Mouse (Mus musculus) liver, embryonic 16.5 days (tissue): Measurements from ENCODE around the gene Slc17a7. TPM values are rescaled to one million over a fixed set of nuclear protein-coding genes. Genes with fewer than 3 reads are reported as not detected.

Experiments used
- ATAC-seq: fragments of 200-750 bp; cut with Nextera tagmentation; 2 replicates; pipeline ENCODE4 v1.8.0; 2017; ENCODE audit warnings: low read depth, mild to moderate bottlenecking, moderate number of reproducible peaks, moderate library complexity
- H3K27ac ChIP-seq: fragments of 300-500 bp; sonication (generic); 2 replicates; pipeline ENCODE4 v1.5.1; 2014; ENCODE audit warnings: mild to moderate bottlenecking, low read length
- H3K27me3 ChIP-seq: fragments of 300-500 bp; sonication (generic); 2 replicates; pipeline ENCODE4 v1.6.1; 2014; ENCODE audit warnings: low read depth, low read length, mixed read lengths; ENCODE audit not compliant: control insufficient read depth, insufficient read depth
- H3K36me3 ChIP-seq: fragments of 300-500 bp; sonication (generic); 2 replicates; pipeline ENCODE4 v1.6.1; 2014; ENCODE audit warnings: mild to moderate bottlenecking; ENCODE audit not compliant: control insufficient read depth, insufficient read depth
- H3K4me1 ChIP-seq: fragments of 300-500 bp; sonication (generic); 2 replicates; pipeline ENCODE4 v1.6.1; 2014; ENCODE audit warnings: low read depth, low read length, mixed read lengths; ENCODE audit not compliant: control insufficient read depth
- H3K4me2 ChIP-seq: fragments of 300-500 bp; sonication (generic); 2 replicates; pipeline ENCODE4 v1.6.1; 2014; ENCODE audit warnings: low read depth, low read length, mixed read lengths
- H3K4me3 ChIP-seq: fragments of 300-500 bp; sonication (generic); 2 replicates; pipeline ENCODE4 v1.5.1; 2014; ENCODE audit warnings: low read depth, mild to moderate bottlenecking, low read length
- H3K9ac ChIP-seq: fragments of 300-500 bp; sonication (generic); 2 replicates; pipeline ENCODE4 v1.6.1; 2014; ENCODE audit warnings: low read depth, low read length
- H3K9me3 ChIP-seq: fragments of 300-500 bp; sonication (generic); replicated peaks from 2 replicates; pipeline ENCODE4 v1.6.1; 2016; ENCODE audit warnings: low read length; ENCODE audit not compliant: control insufficient read depth
- WGBS: fragments of 180-500 bp; shearing (Covaris S2); extraction: QIAGEN DNeasy Blood & Tissue Kit; methylation state at CpG from one replicate; pipeline ENCODE4 v1.1.7; 2014; ENCODE audit not compliant: insufficient replicate concordance; 5-methylcytosine and 5-hydroxymethylcytosine counted together
- polyA plus RNA-seq: library from polyadenylated mRNA; unstranded; fragments of >200 nt; fragmentation: Nextera tagmentation; extraction: Ambion mirVana; gene quantifications from 2 replicates; pipeline ENCODE4 v1.2.1, GENCODE M21; 2015

Gene Slc17a7
- polyA plus RNA-seq, 1 experiment from 2014 or later = not detected

DNA sequence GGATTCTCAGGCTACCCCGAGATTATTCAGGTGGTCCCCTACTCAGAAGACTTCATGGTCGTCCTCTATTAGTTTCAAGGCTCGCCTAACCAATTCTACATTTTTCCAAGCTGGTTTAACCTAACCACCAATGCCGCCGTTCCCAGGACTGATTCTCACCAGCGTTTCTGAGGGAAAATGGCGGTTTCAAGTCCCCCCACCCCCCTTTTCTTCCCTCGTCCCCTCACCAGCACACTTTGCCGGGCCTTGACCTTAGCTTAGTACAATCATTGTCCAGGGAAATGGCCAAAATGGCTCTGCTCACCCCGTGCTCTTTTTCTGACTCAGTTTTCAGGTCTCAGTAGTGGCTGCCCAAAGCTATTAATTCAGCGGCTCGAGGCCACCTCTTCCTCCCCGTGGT, 11.6 kb downstream of the Slc17a7 start:
- Histone ChIP-seq H3K27me3 (peaks cover 70% of the 10 kb centered on the region), H3K9ac (no peak overlapping the region), H3K36me3 (no peaks in the 10 kb centered on the region), H3K27ac (no peak overlapping the region), H3K4me1 (no peaks in the 10 kb centered on the region), H3K4me3 (no peak overlapping the region), H3K9me3 (no peaks in the 10 kb centered on the region; the same call in 1 of the 2 replicates), H3K4me2 (no peak overlapping the region)
- 1% methylated on average over 13 of the region's 13 CpGs for WGBS
- ATAC-seq = no peak

DNA sequence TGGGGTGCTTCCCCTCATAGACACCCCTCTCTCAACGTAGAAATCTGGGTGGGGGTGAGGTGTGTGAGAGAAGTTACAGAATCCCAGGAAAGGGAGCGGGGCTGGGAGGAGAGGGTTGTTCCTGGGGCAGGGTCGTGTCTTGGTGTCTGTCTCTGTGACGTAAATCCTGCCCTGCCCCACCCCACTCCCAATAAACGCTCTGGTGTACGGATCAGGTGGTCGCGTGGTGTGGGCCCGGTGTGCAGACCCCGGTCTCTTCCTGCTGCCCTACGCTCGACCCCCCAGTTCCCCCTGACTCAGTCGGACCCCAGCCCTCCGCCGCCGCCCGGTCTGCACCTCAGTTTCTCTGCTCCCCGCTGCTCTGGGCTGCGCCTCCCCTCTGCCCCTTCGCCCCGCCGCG, 12.2 kb downstream of the Slc17a7 start:
- Histone ChIP-seq H3K27me3 (peaks cover 72% of the 10 kb centered on the region), H3K4me2 (no peak overlapping the region)
- 3% methylated on average over 23 of the region's 23 CpGs for WGBS

DNA sequence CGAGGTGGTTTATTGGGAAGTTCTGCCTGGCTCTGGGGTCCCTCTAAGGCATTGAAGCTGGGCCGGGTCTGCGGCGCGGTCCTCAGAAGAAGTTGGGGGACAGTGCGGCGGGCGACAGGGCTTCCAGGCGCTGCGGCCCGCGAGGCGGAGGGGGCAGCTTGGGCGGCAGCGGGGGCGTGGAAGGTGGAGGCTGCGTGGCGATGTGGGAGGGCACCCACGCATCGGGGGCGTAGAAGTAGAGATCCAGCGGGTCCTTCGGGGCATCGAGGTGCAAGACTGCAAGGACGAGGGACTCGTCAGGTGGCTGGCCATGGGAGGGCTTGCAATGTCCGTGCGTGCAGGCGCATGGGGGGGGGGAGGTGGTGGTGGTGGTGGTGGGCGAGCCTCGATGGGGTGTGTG, 12.6 kb downstream of the Slc17a7 start:
- H3K4me3 ChIP-seq = no peak overlapping the region
- H3K27me3 ChIP-seq = peaks cover 76% of the 10 kb centered on the region
- H3K36me3 ChIP-seq = no peaks in the 10 kb centered on the region
- peaks cover under 1% of the 10 kb centered on the region; the same call in 1 of the 2 replicates for H3K4me1 ChIP-seq
- no peak overlapping the region for H3K9ac ChIP-seq
- no peak for ATAC-seq
- no peak overlapping the region for H3K27ac ChIP-seq
- H3K4me2 ChIP-seq = no peak overlapping the region
- no peaks in the 10 kb centered on the region; the same call in 1 of the 2 replicates for H3K9me3 ChIP-seq
- WGBS = 2% methylated on average over 31 of the region's 31 CpGs

More for the DNA sequence above, 12.2 kb downstream of the Slc17a7 start:
- Histone ChIP-seq H3K9ac (no peak overlapping the region), H3K4me1 (no peaks in the 10 kb centered on the region), H3K4me3 (no peak overlapping the region), H3K9me3 (no peaks in the 10 kb centered on the region; the same call in 1 of the 2 replicates), H3K36me3 (no peaks in the 10 kb centered on the region), H3K27ac (no peak overlapping the region)
- no peak for ATAC-seq

DNA sequence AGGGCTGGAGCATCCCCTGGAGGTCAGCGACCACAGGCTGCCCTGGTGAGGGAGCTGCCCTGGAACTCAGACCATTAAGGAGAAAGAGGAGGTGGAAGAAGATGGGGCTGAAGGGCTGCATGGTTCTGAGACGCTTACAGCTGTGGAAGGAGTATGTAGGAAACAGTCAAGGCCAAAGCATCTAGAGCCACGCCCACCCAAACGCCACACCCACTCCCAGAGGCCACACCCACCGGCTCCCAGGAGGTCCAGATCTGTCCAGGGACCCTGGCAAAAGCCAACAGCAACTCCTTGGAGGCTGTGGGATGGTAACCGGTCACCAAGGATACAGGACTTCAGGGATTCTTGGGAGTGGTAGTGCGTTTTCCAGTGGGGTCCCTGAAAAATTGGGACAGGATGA, 14.8 kb downstream of the Slc17a7 start:
- H3K27ac ChIP-seq = no peak overlapping the region
- 18% methylated on average over 7 of the region's 7 CpGs for WGBS

DNA sequence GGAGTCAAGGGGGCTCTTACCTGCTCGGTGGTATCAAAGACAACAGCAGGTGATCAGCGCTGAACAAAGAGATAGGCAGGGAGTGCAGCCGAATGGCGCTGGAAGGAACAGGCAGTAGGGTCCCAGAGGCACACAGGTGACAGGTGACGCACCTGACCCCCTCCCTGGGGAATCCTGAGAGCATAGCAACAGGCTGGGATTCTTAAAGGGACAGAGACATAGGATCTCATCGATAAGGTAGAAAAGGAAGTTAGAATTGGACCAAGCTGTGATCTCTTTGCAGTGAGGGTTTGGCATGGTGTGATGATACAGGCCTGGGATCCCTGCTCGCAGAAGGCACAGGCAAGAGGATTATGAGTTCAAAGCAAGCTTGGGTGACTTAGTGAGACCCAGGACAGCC, 15.7 kb downstream of the Slc17a7 start, which contains the start of gene Gfy:
Gene Gfy, minus strand, starts transcription at position 101 of the 400 bp plus-strand sequence.
- H3K4me1 ChIP-seq = peaks cover 10% of the 10 kb centered on the region
- WGBS = 25% methylated on average over 7 of the region's 7 CpGs
- H3K27me3 ChIP-seq = peaks cover 99% of the 10 kb centered on the region
- H3K9me3 ChIP-seq = no peaks in the 10 kb centered on the region
- no peak within 1 kb of the TSS for H3K4me2 ChIP-seq
- H3K36me3 ChIP-seq = no peaks in the 10 kb centered on the region
- H3K4me3 ChIP-seq = no peak within 1 kb of the TSS
- no peak within 1 kb of the TSS for H3K9ac ChIP-seq
- no peak for ATAC-seq
- H3K27ac ChIP-seq = no peak within 1 kb of the TSS

More for the DNA sequence above, 14.8 kb downstream of the Slc17a7 start:
- Histone ChIP-seq H3K4me3 (no peak overlapping the region), H3K9ac (no peak overlapping the region), H3K27me3 (peaks cover 97% of the 10 kb centered on the region), H3K9me3 (no peaks in the 10 kb centered on the region), H3K36me3 (no peaks in the 10 kb centered on the region), H3K4me2 (no peak overlapping the region), H3K4me1 (peaks cover 10% of the 10 kb centered on the region)
- ATAC-seq = no peak

DNA sequence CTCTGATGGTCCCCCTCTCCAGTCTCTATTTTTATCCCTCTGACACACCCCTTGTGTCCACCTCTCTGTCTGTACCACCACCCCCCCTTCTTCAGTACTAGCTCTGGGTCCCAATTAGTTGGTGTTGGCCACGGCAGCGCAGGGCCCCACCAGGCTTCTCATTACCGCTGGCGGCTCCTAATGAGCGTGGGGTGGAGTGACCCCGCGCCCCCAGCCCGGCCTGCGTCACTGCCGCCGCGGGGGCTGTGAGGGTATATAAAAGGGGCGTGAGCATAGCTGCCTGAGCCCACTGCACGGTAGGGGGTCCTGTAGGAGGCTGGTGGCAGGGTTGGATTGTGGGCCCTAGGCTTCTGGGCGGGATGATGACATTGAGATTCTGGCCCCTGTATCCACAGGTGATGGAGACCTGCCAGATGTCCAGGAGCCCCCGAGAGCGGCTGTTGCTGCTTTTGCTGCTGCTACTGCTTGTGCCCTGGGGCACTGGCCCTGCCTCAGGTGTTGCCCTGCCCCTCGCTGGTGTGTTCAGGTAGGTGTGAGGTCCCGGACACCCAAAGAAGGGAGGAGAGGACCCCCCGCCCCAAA, 17.2 kb downstream of the Slc17a7 start, which contains the start of gene Pth2:
Gene Pth2, plus strand, starts transcription at position 100 of the 582 bp plus-strand sequence.
- Histone ChIP-seq H3K4me2 (peak within 1 kb of the TSS; percentile 71), H3K27me3 (peaks cover 96% of the 10 kb centered on the region), H3K9me3 (no peaks in the 10 kb centered on the region), H3K36me3 (no peaks in the 10 kb centered on the region), H3K27ac (no peak within 1 kb of the TSS), H3K4me1 (peaks cover 10% of the 10 kb centered on the region), H3K4me3 (peak within 1 kb of the TSS; percentile 47; the same call in 1 of the 2 replicates), H3K9ac (no peak within 1 kb of the TSS)
- no peak for ATAC-seq
- 22% methylated on average over 20 of the region's 20 CpGs for WGBS

DNA sequence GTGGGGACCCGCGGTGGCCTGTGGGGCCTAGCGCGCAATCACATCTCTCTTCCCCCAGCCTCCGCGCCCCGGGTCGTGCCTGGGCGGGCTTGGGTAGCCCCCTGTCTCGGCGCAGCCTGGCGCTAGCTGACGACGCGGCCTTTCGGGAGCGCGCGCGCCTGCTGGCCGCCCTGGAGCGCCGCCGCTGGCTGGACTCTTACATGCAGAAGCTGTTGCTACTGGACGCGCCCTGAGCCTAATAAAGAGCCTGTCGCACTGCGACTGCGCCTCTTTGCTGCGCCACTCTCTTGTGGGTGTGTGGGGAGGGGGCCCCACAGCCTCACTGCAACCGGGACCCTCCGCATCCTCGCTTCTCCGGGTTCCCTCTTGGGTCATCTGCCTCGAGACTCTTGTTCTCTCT, 17.8 kb downstream of the Slc17a7 start:
- Histone ChIP-seq H3K36me3 (no peaks in the 10 kb centered on the region), H3K4me2 (peak overlapping the region; percentile 71), H3K27me3 (peaks cover 96% of the 10 kb centered on the region), H3K9me3 (no peaks in the 10 kb centered on the region), H3K9ac (no peak overlapping the region), H3K27ac (no peak overlapping the region), H3K4me3 (peak overlapping the region; percentile 47; the same call in 1 of the 2 replicates), H3K4me1 (peaks cover 10% of the 10 kb centered on the region)
- WGBS = 4% methylated on average over 35 of the region's 35 CpGs
- ATAC-seq = no peak

DNA sequence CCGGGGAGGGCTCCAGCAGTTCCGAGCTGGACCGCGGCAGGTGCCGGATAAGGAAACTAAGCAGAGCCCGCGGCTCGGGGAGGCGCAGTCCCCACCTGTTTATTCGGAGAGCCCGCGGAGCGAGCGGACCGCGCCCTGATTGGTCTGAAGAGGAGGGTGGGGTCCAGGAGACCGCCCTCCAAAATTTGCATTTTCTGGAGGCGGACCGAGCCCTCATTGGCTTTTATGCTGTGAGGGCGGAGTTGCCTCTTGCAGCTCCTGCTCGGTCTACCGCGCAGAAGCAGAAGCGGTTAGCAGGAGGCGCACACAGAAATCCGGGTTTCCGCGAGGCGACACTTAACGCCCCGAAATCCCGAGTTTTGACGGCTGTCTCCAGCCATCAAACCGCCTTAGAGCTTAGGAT, 18.5 kb downstream of the Slc17a7 start:
- Histone ChIP-seq H3K4me3 (peak overlapping the region; percentile 47), H3K4me2 (peak overlapping the region; percentile 71), H3K27ac (no peak overlapping the region), H3K9me3 (no peaks in the 10 kb centered on the region), H3K27me3 (peaks cover 96% of the 10 kb centered on the region), H3K4me1 (peaks cover 10% of the 10 kb centered on the region), H3K36me3 (no peaks in the 10 kb centered on the region), H3K9ac (no peak overlapping the region)
- peak; percentile 94 for ATAC-seq
- whole genome bisulfite sequencing = 0% methylated on average over 34 of the region's 34 CpGs

DNA sequence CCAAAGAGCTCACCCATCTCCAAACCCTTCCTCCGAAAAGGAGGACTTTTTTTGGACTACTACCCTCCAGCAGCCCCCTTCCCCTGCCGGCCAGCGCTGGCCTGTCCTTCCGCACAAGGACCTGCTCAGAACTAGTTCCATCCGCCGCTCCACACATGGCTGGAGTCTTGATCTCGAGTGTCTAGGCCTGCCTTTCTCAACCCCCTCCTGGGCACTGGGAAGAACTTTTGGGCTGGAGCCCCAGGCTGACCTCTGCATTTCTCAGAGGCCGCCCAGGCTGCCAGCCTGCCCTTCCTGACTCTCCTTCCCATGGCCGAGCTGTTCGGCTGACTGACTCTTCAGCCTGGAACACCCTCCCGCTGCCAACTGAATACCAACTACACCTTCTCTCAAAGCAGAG, 18.9 kb downstream of the Slc17a7 start:
- Histone ChIP-seq H3K27me3 (peaks cover 93% of the 10 kb centered on the region), H3K9me3 (no peaks in the 10 kb centered on the region), H3K4me1 (peaks cover 10% of the 10 kb centered on the region), H3K9ac (no peak overlapping the region), H3K27ac (no peak overlapping the region), H3K4me2 (peak overlapping the region; percentile 71), H3K4me3 (peak overlapping the region; percentile 27), H3K36me3 (no peaks in the 10 kb centered on the region)
- no peak for ATAC-seq
- WGBS = 12% methylated on average over 11 of the region's 11 CpGs
